Mouse (Mus musculus): Measurements from ENCODE around the gene Ptms.

DNA sequence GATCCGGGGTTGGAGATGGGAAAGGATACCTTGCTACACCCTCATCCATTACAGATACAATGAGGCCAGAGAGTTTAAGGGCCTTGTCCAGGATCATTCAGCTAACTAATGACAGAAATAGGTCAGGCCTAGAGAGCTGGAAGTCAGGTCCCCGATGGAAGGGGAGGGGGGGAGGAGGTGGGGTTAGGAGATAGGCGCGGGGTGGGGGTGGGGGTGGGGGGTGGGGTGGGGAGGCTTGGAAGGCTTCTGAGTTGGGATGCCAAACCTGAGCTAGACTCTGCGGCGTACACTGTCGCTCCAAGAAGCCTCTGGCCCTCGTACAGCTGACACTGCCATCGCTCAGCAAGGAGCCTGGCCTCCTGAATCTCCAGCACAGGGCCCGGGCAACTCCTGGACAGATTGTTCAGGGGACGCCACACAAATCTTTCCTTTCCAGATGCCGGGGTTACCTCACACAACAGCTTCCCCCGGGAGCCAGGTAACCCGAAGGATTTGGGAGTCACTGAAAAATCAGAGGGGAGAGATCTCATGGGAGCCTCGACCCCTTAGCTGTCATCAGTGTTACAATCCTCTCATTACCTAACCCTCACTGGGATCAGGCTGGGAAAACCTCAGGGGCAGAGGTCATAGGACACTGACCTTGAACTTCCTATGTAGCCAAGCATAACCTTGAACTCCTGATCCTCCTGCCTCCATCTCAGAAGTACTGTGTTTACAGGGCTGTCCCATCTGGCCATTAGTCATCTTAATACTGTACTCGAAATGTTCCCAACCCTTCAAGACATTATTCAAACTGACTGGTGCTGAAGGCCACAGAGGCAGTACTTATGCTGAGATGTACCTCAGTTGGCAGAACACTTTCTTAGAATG is 14.7 kb downstream of the Ptms start:
- TF ChIP-seq CTCF (IDR thresholded peaks at IDR 0.05; ENCODE audit: borderline replicate concordance, insufficient read depth, low read depth, low read length) (no peak), POLR2A (IDR thresholded peaks at IDR 0.05; ENCODE audit: borderline replicate concordance, insufficient read depth, low read length) (no peak)

Data from cerebellum, adult 2 months (tissue).